In genomic region chr2:173368899-173369298, GRCm38 (mm10) we compare ENCODE assay signal across 14 mouse cellular contexts.
"Had no signal": no experiment of that assay in that cellular context is flagged by ENCODE, and none has a peak within 500 bp of the region (broad histone marks: within the 10 kb centered on the region; RNA-seq: fewer than 3 reads in every experiment).

No protein-coding gene starts in this region.

- H3K27ac ChIP-seq: kidney, postnatal 0 days; liver, embryonic 14.5 days; midbrain, embryonic 12.5 days; neural tube, embryonic 13.5 days had no signal

- ATAC-seq: midbrain, embryonic 16.5 days had no signal

- H3K9ac ChIP-seq: liver, embryonic 14.5 days; midbrain, embryonic 12.5 days; neural tube, embryonic 13.5 days had no signal

- H3K36me3 ChIP-seq: midbrain, embryonic 12.5 days; neural tube, embryonic 13.5 days had no signal

- H3K4me2 ChIP-seq: midbrain, embryonic 12.5 days; neural tube, embryonic 13.5 days had no signal

- H3K4me3 ChIP-seq: midbrain, embryonic 12.5 days; neural tube, embryonic 13.5 days had no signal

- DNase-seq: kidney, adult 8-10 months; kidney, postnatal 36 days; left cerebral cortex, postnatal 4 days; lung, adult 18-20 months; retina, postnatal 1 day; right cerebral cortex, postnatal 4 days; spleen, adult 18-20 months; thymus, adult 2 months; thymus, postnatal 36 days had no signal
